Mouse (Mus musculus): Measurements from ENCODE around the gene Adamtsl3.

The Adamtsl3 gene

GRCm38 (mm10) chr7:82422561-82422960 lies 87.1 kb downstream of the Adamtsl3 start:
- DNase-seq (ENCODE audit: low spot score), result no peak

- DNase-seq (ENCODE audit: low spot score), result no peak
These were observed 88.1 kb downstream of the Adamtsl3 start for GRCm38 (mm10) chr7:82423602-82424001.

- no peak for DNase-seq (ENCODE audit: low spot score)
These were observed 88.8 kb downstream of the Adamtsl3 start for GRCm38 (mm10) chr7:82424281-82424680.

- no peak for DNase-seq (ENCODE audit: low spot score)
These were observed 89.9 kb downstream of the Adamtsl3 start for GRCm38 (mm10) chr7:82425374-82425773.

GRCm38 (mm10) chr7:82429447-82429846 lies 94.0 kb downstream of the Adamtsl3 start:
- no peak for DNase-seq (ENCODE audit: low spot score)

- DNase-seq (ENCODE audit: low spot score), result no peak
These were observed 96.1 kb downstream of the Adamtsl3 start for GRCm38 (mm10) chr7:82431572-82431971.

- DNase-seq (ENCODE audit: low spot score), result no peak
These were observed 97.7 kb downstream of the Adamtsl3 start for GRCm38 (mm10) chr7:82433226-82433625.

GRCm38 (mm10) chr7:82458376-82458775 lies 122.9 kb downstream of the Adamtsl3 start:
- DNase-seq (ENCODE audit: low spot score), result no peak

GRCm38 (mm10) chr7:82462921-82463523 lies 127.5 kb downstream of the Adamtsl3 start:
- DNase-seq (ENCODE audit: low spot score), result no peak

GRCm38 (mm10) chr7:82464364-82464763 lies 128.9 kb downstream of the Adamtsl3 start:
- no peak for DNase-seq (ENCODE audit: low spot score)

- DNase-seq (ENCODE audit: low spot score), result no peak
These were observed 129.9 kb downstream of the Adamtsl3 start for GRCm38 (mm10) chr7:82465437-82465836.

GRCm38 (mm10) chr7:82476441-82477221 lies 141.1 kb downstream of the Adamtsl3 start:
- DNase-seq (ENCODE audit: low spot score), result no peak

- no peak for DNase-seq (ENCODE audit: low spot score)
These were observed 143.0 kb downstream of the Adamtsl3 start for GRCm38 (mm10) chr7:82478461-82478860.

GRCm38 (mm10) chr7:82478861-82479755 lies 143.6 kb downstream of the Adamtsl3 start:
- peak; percentile 9 for DNase-seq (ENCODE audit: low spot score)

GRCm38 (mm10) chr7:82483426-82483825 lies 147.9 kb downstream of the Adamtsl3 start:
- DNase-seq (ENCODE audit: low spot score), result no peak

- no peak for DNase-seq (ENCODE audit: low spot score)
These were observed 149.3 kb downstream of the Adamtsl3 start for GRCm38 (mm10) chr7:82484834-82485233.

GRCm38 (mm10) chr7:82485344-82485954 lies 150.0 kb downstream of the Adamtsl3 start:
- no peak for DNase-seq (ENCODE audit: low spot score)

GRCm38 (mm10) chr7:82491018-82491417 lies 155.5 kb downstream of the Adamtsl3 start:
- DNase-seq (ENCODE audit: low spot score), result no peak

GRCm38 (mm10) chr7:82492881-82493280 lies 157.4 kb downstream of the Adamtsl3 start:
- DNase-seq (ENCODE audit: low spot score), result no peak

- DNase-seq (ENCODE audit: low spot score), result no peak
These were observed 158.7 kb downstream of the Adamtsl3 start for GRCm38 (mm10) chr7:82494220-82494619.

GRCm38 (mm10) chr7:82497064-82497463 lies 161.6 kb downstream of the Adamtsl3 start:
- no peak for DNase-seq (ENCODE audit: low spot score)

GRCm38 (mm10) chr7:82501306-82501705 lies 165.8 kb downstream of the Adamtsl3 start:
- DNase-seq (ENCODE audit: low spot score), result peak; percentile 30
